Mouse (Mus musculus): ENCODE results near the gene Hoxa1. TPM values are rescaled to one million over a fixed set of nuclear protein-coding genes. Genes with fewer than 3 reads are reported as not detected.

The Hoxa1 gene
- polyA plus RNA-seq (2017; shearing (Covaris generic)): not detected

DNA sequence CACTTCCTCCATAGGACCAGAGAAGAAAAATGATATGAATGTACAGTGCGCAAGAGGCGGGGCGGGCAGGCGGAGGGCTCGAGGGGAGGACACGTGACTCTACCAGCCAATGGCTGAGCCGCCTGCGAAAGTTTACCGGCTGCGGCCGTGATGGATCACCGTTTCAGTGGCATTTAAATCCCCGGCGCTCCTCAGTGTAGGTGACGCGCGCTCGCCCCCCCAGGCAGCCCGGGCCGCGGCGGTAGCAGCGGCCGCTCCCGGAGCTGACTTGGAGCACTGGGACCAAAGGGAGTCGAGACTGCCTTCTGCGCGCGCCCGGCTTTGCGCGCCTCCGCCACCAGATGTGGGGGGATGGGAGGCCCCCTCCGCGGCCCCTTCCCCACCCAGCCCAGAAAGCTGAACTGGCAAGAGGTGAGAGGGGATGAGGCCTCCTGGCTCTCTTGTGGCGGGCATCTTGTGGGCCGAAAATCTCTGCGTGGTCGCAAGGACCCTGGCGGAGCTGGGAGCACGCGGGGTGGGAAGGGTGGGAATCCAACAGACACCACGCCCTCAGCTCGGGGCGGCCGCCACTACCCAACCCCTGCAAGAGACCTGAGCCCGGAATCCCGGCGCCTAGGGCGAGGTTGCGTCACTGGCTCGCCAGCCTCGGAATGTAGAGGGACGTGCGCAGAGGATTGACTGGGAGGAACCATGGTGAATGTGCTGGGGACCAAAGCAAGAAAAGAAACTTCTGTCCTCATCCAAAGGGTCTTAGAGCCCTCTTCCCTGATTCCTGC, at the start of gene Hoxa1:
Hoxa1 (minus strand) TSS at position 42 of the 776 bp plus-strand sequence.

DNA sequence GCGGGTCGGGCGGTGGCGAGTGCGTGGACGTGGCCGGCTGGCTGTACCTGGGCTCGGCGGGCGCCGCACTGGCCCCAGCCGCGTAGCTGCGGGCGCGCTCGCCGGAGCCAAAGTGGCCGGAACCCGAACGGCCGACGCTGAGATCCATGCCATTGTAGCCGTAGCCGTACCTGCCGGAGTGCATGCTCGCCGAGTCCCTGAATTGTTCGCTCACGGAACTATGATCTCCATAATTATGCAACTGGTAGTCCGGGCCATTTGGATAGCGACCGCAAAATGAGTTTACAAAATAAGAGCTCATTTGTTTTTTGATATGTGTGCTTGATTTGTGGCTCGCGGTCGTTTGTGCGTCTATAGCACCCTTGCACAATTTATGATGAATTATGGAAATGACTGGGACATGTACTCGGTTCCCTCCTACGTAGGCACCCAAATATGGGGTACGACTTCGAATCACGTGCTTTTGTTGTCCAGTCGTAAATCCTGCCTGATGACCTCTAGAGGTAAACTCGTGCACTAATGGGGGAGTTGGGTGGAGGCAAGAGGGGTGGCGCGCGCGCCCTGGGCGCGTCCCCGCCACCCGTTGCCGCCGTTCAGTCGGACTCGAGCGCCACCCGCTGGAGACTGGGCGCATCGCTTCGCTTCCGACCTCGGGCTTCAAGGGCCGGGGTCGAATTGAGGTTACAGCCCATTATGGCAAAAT, 46.1 kb upstream of the Hoxa1 start, which contains the start of gene Hoxa5:
Hoxa5 (minus strand) TSS at position 538 of the 703 bp plus-strand sequence.

DNA sequence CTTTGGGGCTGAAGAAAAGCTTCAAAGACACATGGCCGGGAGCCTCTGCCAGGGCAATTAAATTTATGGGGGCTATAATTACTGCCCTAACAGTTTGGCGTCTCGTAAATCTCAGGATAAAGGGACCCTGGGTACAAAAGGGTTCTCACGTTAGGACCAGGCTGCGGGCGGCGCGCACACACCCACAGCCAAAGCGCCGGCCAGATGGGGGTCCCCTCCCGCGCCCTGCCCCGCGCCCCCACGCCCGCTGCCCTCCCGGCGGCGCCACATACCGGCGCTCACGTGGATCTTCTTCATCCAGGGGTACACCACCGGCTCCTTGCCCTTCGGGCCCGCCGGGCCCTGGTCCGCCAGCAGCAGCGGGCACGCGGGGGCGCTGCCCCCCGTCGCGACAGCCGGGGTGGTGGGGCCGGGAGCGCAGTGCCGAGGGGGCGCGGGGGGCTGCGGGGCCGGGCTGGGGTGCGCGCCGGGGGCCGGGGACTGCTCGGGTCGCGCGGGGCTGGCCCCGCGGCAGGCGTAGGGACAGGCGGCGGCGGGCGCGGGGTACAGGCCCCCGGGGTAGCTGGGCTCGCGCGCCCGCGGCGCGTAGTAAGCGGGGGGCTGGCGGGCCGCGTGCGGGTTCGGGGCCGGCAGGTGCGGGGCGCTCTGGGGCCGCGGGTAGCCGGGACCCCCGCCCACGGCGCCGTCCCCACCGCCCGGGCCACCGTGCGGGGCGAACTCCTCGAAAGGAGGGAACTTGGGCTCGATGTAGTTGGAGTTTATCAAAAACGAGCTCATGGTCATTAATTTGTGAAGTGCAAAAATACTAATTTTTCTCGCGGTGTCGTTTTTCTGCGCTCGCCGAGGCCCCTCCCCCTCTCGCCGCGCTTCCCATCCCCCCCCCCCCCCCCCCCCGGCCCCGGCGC, 33.0 kb upstream of the Hoxa1 start, which contains the start of gene Hoxa4:
Hoxa4 (minus strand) TSS at position 848 of the 905 bp plus-strand sequence.

DNA sequence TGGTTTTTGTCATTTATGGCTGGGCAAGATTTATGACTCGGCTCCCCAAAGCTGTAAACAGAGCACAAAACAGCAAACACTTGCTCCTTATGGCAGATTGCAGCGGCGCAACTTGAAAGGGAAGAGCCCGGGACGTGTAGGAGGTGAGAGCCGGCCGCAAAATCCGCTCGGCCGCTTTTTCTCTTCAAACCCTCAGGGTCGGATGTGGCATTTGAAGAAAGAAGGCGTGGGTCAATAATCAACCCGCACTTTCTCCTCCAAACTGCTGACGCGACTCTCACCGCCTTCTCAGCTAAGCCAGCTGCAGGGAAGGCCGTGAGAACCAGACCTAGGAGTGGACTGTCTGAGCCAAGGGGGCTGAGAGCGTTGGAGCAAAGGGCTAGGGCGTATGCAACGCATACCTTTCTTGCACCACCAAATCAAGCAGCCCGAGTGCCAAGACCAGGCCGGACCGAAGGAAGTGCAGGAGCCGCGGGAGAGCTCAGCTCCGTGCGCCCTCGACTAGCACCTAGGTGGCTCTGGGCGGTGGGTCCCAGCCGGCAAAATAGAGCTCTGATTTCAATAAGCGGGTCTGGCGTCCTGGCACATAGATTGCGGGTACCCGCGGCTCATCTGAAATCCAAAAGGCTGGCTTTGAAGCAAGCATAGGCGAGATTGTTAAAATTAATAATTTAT, 19.1 kb upstream of the Hoxa1 start, which contains the start of gene 5730596B20Rik:
5730596B20Rik (plus strand) TSS at position 438 of the 675 bp plus-strand sequence.

DNA sequence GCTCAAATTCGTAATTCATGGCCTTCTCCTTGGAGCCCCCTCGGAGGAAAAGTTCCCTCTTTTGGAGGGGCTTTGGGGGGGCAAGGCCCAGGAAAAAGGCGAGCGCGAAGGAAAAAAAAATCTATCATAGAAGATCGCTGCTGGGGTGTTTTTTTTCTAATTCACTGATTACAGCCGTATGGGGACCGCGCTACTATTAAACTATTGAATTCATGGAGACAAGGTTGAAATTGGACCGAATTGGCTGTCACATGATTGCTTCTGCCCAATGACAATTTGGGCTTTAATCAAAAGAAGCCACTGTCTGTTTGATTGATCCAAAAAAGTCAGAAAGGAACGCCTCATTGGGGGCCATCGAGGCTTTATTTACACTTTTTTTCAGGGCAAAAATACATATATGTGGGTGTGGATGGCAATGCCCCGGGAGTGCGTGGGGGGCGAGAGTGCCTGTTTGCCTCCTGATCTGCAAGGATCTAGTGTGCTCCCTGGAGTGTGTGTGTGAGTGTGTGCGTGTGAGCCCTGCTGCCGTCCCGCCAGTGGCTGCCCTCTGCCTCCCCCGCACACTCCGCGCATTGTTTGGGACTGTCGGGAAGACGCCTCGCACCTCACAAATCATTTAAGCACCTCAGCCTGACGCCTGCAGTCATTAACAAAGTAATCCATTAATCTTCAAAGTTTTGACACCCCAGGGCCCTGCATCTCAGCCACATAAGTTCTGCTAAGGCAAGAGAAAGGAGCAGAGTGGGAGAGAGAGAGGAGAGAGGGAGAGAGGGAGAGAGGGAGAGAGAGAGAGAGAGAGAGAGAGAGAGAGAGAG, 6.7 kb upstream of the Hoxa1 start, which contains the start of gene Hoxa2:
Hoxa2 (minus strand) TSS at position 206 of the 815 bp plus-strand sequence.

Other genes starting within 250 kb of the Hoxa1 start
- 14.7 TPM for gene Skap2, start 145.8 kb downstream of the Hoxa1 start, polyA plus RNA-seq (2017; shearing (Covaris generic))
- gene Hoxa2, start 6.5 kb upstream of the Hoxa1 start, polyA plus RNA-seq (2017; shearing (Covaris generic)): not detected
- not detected for gene 5730596B20Rik, start 19.2 kb upstream of the Hoxa1 start, polyA plus RNA-seq (2017; shearing (Covaris generic))
- not detected for gene Hoxa4, start 33.4 kb upstream of the Hoxa1 start, polyA plus RNA-seq (2017; shearing (Covaris generic))
- not detected for gene Hoxa5, start 46.3 kb upstream of the Hoxa1 start, polyA plus RNA-seq (2017; shearing (Covaris generic))
- gene Hoxa6, start 50.4 kb upstream of the Hoxa1 start, polyA plus RNA-seq (2017; shearing (Covaris generic)): not detected
- gene Hoxa3, start 55.0 kb upstream of the Hoxa1 start, polyA plus RNA-seq (2017; shearing (Covaris generic)): not detected
- gene Gm28308, start 55.0 kb upstream of the Hoxa1 start, polyA plus RNA-seq (2017; shearing (Covaris generic)): not detected
- 0.80 TPM for gene Hoxa7, start 63.5 kb upstream of the Hoxa1 start, polyA plus RNA-seq (2017; shearing (Covaris generic))
- 0.15 TPM for gene Hoxa9, start 72.8 kb upstream of the Hoxa1 start, polyA plus RNA-seq (2017; shearing (Covaris generic))
- gene Hoxa10, start 82.5 kb upstream of the Hoxa1 start, polyA plus RNA-seq (2017; shearing (Covaris generic)): not detected
- not detected for gene Hoxa11, start 87.5 kb upstream of the Hoxa1 start, polyA plus RNA-seq (2017; shearing (Covaris generic))
- gene Hoxa13, start 102.6 kb upstream of the Hoxa1 start, polyA plus RNA-seq (2017; shearing (Covaris generic)): not detected
- gene Evx1, start 155.2 kb upstream of the Hoxa1 start, polyA plus RNA-seq (2017; shearing (Covaris generic)): 1.3 TPM